Mouse (Mus musculus) embryonic stem cell, embryonic (primary cell): ENCODE results near the gene Epb41l5.

ENCODE experiments used
- CTCF ChIA-PET, 4 experiments: fragments of 300-600 bp in 2 of 4; fragments of 350-600 bp in 2 of 4; sonication (Branson Sonifier 250); formaldehyde crosslinking; loops; one replicate each; lab custom pipeline; 2022; ENCODE audit warnings: inconsistent platforms in 2 of 4; lab: Charles Lee
- POLR2A ChIA-PET, 4 experiments: fragments of 300-600 bp in 2 of 4; fragments of 350-600 bp in 2 of 4; sonication (Branson Sonifier 250); formaldehyde crosslinking; loops; one replicate each; lab custom pipeline; 2022; ENCODE audit warnings: antibody characterized with exemption in 4 of 4, inconsistent platforms in 1 of 4; lab: Charles Lee

The Epb41l5 gene

GRCm38 (mm10) chr1:119630428-119630827 lies 18.4 kb downstream of the Epb41l5 start:
- ChIA-PET POLR2A (interaction anchor here in 1 of 4 experiments (1.1 to 1.2 kb wide), 2 partner anchors 9 to 18 kb away, joined by 3 read pairs; no protein-coding TSS in a partner anchor), CTCF (no interaction called here)

- POLR2A ChIA-PET, result interaction anchor here in 3 of 4 experiments (0.6 to 0.7 kb wide), 3 partner anchors 12 to 171 kb away, joined by 3 read pairs; no protein-coding TSS in a partner anchor
- CTCF ChIA-PET, result interaction anchor here in 1 of 4 experiments (0.6 kb wide), 1 partner anchor 169 kb away, joined by 16 read pairs; no protein-coding TSS in a partner anchor
Observed at GRCm38 (mm10) chr1:119626837-119627236, 22.0 kb downstream of the Epb41l5 start.

GRCm38 (mm10) chr1:119624444-119624843 lies 24.4 kb downstream of the Epb41l5 start:
- CTCF ChIA-PET, result interaction anchor here in 1 of 4 experiments (0.6 kb wide), 1 partner anchor 18 kb away, joined by 3 read pairs; no protein-coding TSS in a partner anchor

GRCm38 (mm10) chr1:119605396-119605795 lies 43.4 kb downstream of the Epb41l5 start:
- CTCF ChIA-PET, result interaction anchor here in 2 of 4 experiments (0.6 to 2.1 kb wide), 3 partner anchors 57 to 147 kb away, joined by 4 to 11 read pairs (median 7); no protein-coding TSS in a partner anchor
- POLR2A ChIA-PET, result interaction anchor here in 1 of 4 experiments (1.0 to 2.5 kb wide), 3 partner anchors 8 to 17 kb away, joined by 4 to 12 read pairs (median 5); no protein-coding TSS in a partner anchor

More at GRCm38 (mm10) chr1:119624444-119624843, 24.4 kb downstream of the Epb41l5 start:
- POLR2A ChIA-PET, result interaction anchor here in 2 of 4 experiments (0.6 to 1.4 kb wide), 3 partner anchors 9 to 143 kb away, joined by 3 read pairs; no protein-coding TSS in a partner anchor

GRCm38 (mm10) chr1:119602448-119602847 lies 46.4 kb downstream of the Epb41l5 start:
- ChIA-PET POLR2A (interaction anchor here in 1 of 4 experiments (1.3 kb wide), 1 partner anchor 19 kb away, joined by 3 read pairs; no protein-coding TSS in a partner anchor), CTCF (interaction anchor here (0.7 to 1.4 kb wide), 4 partner anchors 11 to 491 kb away, joined by 3 to 12 read pairs (median 4); no protein-coding TSS in a partner anchor)

GRCm38 (mm10) chr1:119598855-119599254 lies 49.9 kb downstream of the Epb41l5 start:
- ChIA-PET POLR2A (interaction anchor here in 1 of 4 experiments (0.6 kb wide), 1 partner anchor 124 kb away, joined by 3 read pairs; no protein-coding TSS in a partner anchor), CTCF (interaction anchor here in 1 of 4 experiments (0.7 kb wide), 1 partner anchor 104 kb away, joined by 3 read pairs; no protein-coding TSS in a partner anchor)

- CTCF ChIA-PET, result no interaction called here
- POLR2A ChIA-PET, result no interaction called here
Observed at GRCm38 (mm10) chr1:119596954-119597480, 51.8 kb downstream of the Epb41l5 start.

- CTCF ChIA-PET, result no interaction called here
- POLR2A ChIA-PET, result no interaction called here
Observed at GRCm38 (mm10) chr1:119590041-119590440, 58.8 kb downstream of the Epb41l5 start.

- ChIA-PET CTCF (no interaction called here), POLR2A (interaction anchor here in 2 of 4 experiments (0.6 to 1.0 kb wide), 5 partner anchors 9 to 252 kb away, joined by 3 to 4 read pairs (median 3); partner anchors contain the start of gene Ptpn4 (in 1 of the 2))
Observed at GRCm38 (mm10) chr1:119584974-119585373, 63.8 kb downstream of the Epb41l5 start.

- ChIA-PET CTCF (interaction anchor here in 1 of 4 experiments (1.6 kb wide), 1 partner anchor 22 kb away, joined by 3 read pairs; no protein-coding TSS in a partner anchor), POLR2A (interaction anchor here in 1 of 4 experiments (1.2 to 1.9 kb wide), 2 partner anchors 14 to 17 kb away, joined by 3 to 4 read pairs; no protein-coding TSS in a partner anchor)
Observed at GRCm38 (mm10) chr1:119570134-119570533, 78.7 kb downstream of the Epb41l5 start.

- POLR2A ChIA-PET, result interaction anchor here in 2 of 4 experiments (0.7 to 0.9 kb wide), 2 partner anchors 120 to 263 kb away, joined by 3 read pairs; no protein-coding TSS in a partner anchor
- CTCF ChIA-PET, result interaction anchor here in 1 of 4 experiments (0.5 to 0.6 kb wide), 2 partner anchors 107 to 446 kb away, joined by 3 to 5 read pairs; no protein-coding TSS in a partner anchor
Observed at GRCm38 (mm10) chr1:119565531-119565930, 83.3 kb downstream of the Epb41l5 start.

- POLR2A ChIA-PET, result interaction anchor here in 1 of 4 experiments (1.1 to 2.0 kb wide), 2 partner anchors 10 to 11 kb away, joined by 5 to 7 read pairs; no protein-coding TSS in a partner anchor
- CTCF ChIA-PET, result interaction anchor here in 2 of 4 experiments (0.7 to 0.8 kb wide), 2 partner anchors 9 to 87 kb away, joined by 3 read pairs; no protein-coding TSS in a partner anchor
Observed at GRCm38 (mm10) chr1:119557641-119558395, 91.0 kb downstream of the Epb41l5 start.

- ChIA-PET CTCF (interaction anchor here in 1 of 4 experiments (0.6 kb wide), 1 partner anchor 420 kb away, joined by 3 read pairs; no protein-coding TSS in a partner anchor), POLR2A (interaction anchor here in 1 of 4 experiments (1.3 kb wide), 1 partner anchor 116 kb away, joined by 3 read pairs; no protein-coding TSS in a partner anchor)
Observed at GRCm38 (mm10) chr1:119555651-119556050, 93.1 kb downstream of the Epb41l5 start.

GRCm38 (mm10) chr1:119551651-119552050 lies 97.1 kb downstream of the Epb41l5 start:
- ChIA-PET POLR2A (interaction anchor here in 1 of 4 experiments (0.6 kb wide), 1 partner anchor 842 kb away, joined by 4 read pairs; no protein-coding TSS in a partner anchor), CTCF (interaction anchor here in 2 of 4 experiments (0.7 to 1.6 kb wide), 3 partner anchors 22 to 342 kb away, joined by 3 read pairs; no protein-coding TSS in a partner anchor)

GRCm38 (mm10) chr1:119550064-119550463 lies 98.7 kb downstream of the Epb41l5 start:
- CTCF ChIA-PET, result interaction anchor here in 2 of 4 experiments (0.8 to 2.3 kb wide), 4 partner anchors 16 to 380 kb away, joined by 3 to 16 read pairs (median 12); no protein-coding TSS in a partner anchor

GRCm38 (mm10) chr1:119549327-119549689 lies 99.5 kb downstream of the Epb41l5 start:
- POLR2A ChIA-PET, result interaction anchor here in 3 of 4 experiments (0.6 to 2.7 kb wide), 8 partner anchors 9 to 1090 kb away, joined by 3 to 7 read pairs (median 4); partner anchors contain the start of gene Epb41l5 (in 1 of the 3)
- CTCF ChIA-PET, result interaction anchor here (0.5 to 2.3 kb wide), 47 partner anchors 8 to 903 kb away, joined by 3 to 25 read pairs (median 4); partner anchors contain the start of genes Ralb (in 1 of the 4) and Tmem185b (in 1 of the 4)

More at GRCm38 (mm10) chr1:119550064-119550463, 98.7 kb downstream of the Epb41l5 start:
- POLR2A ChIA-PET, result interaction anchor here in 1 of 4 experiments (1.2 kb wide), 1 partner anchor 53 kb away, joined by 3 read pairs; no protein-coding TSS in a partner anchor

GRCm38 (mm10) chr1:119548668-119549326 lies 100.0 kb downstream of the Epb41l5 start:
- CTCF ChIA-PET, result interaction anchor here (0.5 to 2.3 kb wide), 72 partner anchors 9 to 902 kb away, joined by 3 to 25 read pairs (median 4); partner anchors contain the start of genes Ralb (in 1 of the 4) and Tmem185b (in 1 of the 4)
- POLR2A ChIA-PET, result interaction anchor here (0.6 to 2.7 kb wide), 13 partner anchors 9 to 1090 kb away, joined by 3 to 7 read pairs (median 3); partner anchors contain the start of gene Epb41l5 (in 1 of the 4)
